Mouse (Mus musculus): ENCODE measurements around the gene 1810009A15Rik.

1810009A15Rik gene

DNA sequence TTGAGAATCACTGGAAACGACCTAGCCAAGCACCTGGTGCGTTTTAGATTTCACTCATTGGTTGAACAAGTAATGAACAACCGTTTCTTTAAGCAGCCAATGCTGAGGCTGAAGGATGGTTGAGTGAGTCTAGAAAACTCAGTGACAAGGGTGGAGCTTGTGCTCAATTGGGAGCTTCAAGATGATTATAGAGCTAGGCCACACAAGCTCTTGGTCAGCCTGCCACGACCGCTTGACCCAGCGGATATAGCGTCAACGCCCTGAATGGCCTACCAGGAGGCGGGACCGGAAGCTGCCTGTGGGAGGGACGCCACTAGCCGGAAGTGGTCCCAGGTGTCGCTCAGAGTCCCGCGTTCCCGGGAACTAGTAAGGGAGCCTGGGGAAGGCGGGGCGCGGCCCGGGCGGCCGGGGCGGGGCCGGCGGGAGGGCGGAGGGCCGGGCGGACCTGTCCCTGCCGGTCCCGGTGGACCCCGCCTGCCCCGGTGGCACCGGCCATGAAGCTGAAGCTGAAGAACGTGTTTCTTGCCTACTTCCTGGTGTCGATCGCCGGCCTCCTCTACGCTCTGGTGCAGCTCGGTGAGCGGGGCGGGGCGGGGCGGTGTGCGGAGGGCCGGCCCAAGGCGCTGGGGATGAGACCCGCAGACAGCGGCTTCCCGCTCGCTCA lies 31.6 kb downstream of the 1810009A15Rik start, which contains the start of gene B3gat3:
Gene B3gat3, plus strand, starts transcription at position 302 of the 664 bp plus-strand sequence.
- peak; percentile 96 for DNase-seq (ENCODE audit: low spot score)

DNA sequence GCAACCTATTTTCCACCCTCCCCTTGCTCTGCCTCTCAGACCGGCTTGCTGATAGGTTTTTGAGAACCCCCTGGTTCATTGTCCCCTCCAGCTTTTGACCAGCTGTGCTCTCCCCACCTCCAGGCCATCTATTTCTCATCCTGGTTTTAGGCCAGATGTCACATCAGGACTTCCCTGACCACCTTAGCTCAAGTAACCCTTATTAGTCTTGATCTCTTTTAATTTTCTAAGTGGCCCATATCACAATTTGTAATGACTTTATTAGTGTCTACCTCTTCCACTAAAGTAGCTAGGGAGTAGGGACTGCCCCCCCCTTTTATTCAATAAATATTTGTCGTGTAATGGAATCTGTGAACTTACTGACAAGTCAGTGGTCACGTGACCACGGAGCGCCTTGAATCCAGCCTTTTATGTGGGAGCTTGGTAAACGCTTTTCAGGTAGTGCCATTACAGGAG lies 32.2 kb downstream of the 1810009A15Rik start:
- peak; percentile 60 for DNase-seq (ENCODE audit: low spot score)

- no peak for DNase-seq (ENCODE audit: low spot score)
Observed at GRCm38 (mm10) chr19:8921741-8922140, 33.1 kb downstream of the 1810009A15Rik start.

DNA sequence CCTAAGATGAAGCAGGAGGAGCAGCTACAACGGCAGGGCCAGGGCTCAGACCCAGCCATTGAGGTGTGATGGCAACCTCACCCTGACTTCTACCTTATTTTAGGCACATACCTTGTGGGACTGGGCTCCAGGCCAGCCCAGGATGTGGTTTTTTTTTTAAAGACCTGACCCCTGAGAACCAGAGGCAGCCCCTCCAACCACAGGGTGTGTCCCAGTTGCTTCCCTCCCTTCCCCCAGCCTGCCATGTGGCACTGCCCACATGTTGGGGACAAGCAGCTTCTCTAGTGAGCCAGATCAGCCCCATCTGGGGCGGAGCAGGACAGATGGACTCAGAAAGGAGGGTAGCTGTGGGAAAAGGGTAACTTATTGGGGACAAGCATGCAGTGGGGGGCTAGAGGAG lies 38.1 kb downstream of the 1810009A15Rik start:
- no peak for DNase-seq (ENCODE audit: low spot score)

- DNase-seq (ENCODE audit: low spot score): no peak
Observed at GRCm38 (mm10) chr19:8927891-8928525, 39.4 kb downstream of the 1810009A15Rik start.

- DNase-seq (ENCODE audit: low spot score): no peak
Observed at GRCm38 (mm10) chr19:8928689-8929223, 40.1 kb downstream of the 1810009A15Rik start.

- DNase-seq (ENCODE audit: low spot score): peak; percentile 77
Observed at GRCm38 (mm10) chr19:8929224-8930088, 40.8 kb downstream of the 1810009A15Rik start, which contains the start of the genes Rom1 and Eml3. TSS of gene Rom1 (minus strand) at chr19:8929356. TSS of gene Eml3 (plus strand) at chr19:8929552.

GRCm38 (mm10) chr19:8930117-8930516 lies 41.5 kb downstream of the 1810009A15Rik start:
- no peak for DNase-seq (ENCODE audit: low spot score)

- no peak for DNase-seq (ENCODE audit: low spot score)
Observed at GRCm38 (mm10) chr19:8930771-8931170, 42.1 kb downstream of the 1810009A15Rik start.

- no peak for DNase-seq (ENCODE audit: low spot score)
Observed at GRCm38 (mm10) chr19:8936736-8937135, 48.1 kb downstream of the 1810009A15Rik start.

Data from retina, embryonic 14.5 days (tissue).